Mouse (Mus musculus) adrenal gland, postnatal 10 days (tissue): ENCODE results near the gene Hist1h2ad. TPM values are rescaled to one million over a fixed set of nuclear protein-coding genes. Genes with fewer than 3 reads are reported as not detected.
A peak's percentile ranks its signal among the peaks of the same experiment; 100 is the strongest.
"Not testable (repeated sequence)": the region's sequence is repeated elsewhere in the genome, so short reads cannot be mapped to it uniquely, and the experiment has no call there.

Experiments
- DNase-seq: peaks from one replicate; pipeline ENCODE4 v3.0.0; 2021; ENCODE audit warnings: mixed read lengths
- total RNA-seq, 2 experiments: library from RNA; stranded (reverse); gene quantifications; 2 replicates each; pipeline ENCODE4 v1.2.3; 2021

The Hist1h2ad gene
- total RNA-seq, 2 experiments from 2014 or later = 47.4 to 49.2 TPM

GRCm38 (mm10) chr13:23541497-23541896, 32.7 kb upstream of the Hist1h2ad start:
- DNase-seq = no peak

- DNase-seq = not testable (repeated sequence)
These were observed 31.8 kb upstream of the Hist1h2ad start for GRCm38 (mm10) chr13:23542225-23542980.

GRCm38 (mm10) chr13:23542999-23543607, 31.1 kb upstream of the Hist1h2ad start, which contains the start of gene Hist1h2bh:
TSS of gene Hist1h2bh (minus strand) at chr13:23543392.
- DNase-seq = peak; percentile 77

- DNase-seq = peak; percentile 78
These were observed 30.0 kb upstream of the Hist1h2ad start, which contains the start of gene Hist1h3f for GRCm38 (mm10) chr13:23543965-23544786. TSS of gene Hist1h3f (plus strand) at chr13:23544052.

GRCm38 (mm10) chr13:23544787-23545120, 29.4 kb upstream of the Hist1h2ad start:
- not testable (repeated sequence) for DNase-seq

GRCm38 (mm10) chr13:23546694-23547093, 27.5 kb upstream of the Hist1h2ad start:
- DNase-seq = no peak

GRCm38 (mm10) chr13:23550761-23551145, 23.4 kb upstream of the Hist1h2ad start:
- DNase-seq = no peak

GRCm38 (mm10) chr13:23551146-23551834, 22.9 kb upstream of the Hist1h2ad start, which contains the start of gene Hist1h4f:
TSS of gene Hist1h4f (minus strand) at chr13:23551648.
- DNase-seq = peak; percentile 91

- no peak for DNase-seq
These were observed 22.0 kb upstream of the Hist1h2ad start for GRCm38 (mm10) chr13:23551931-23552914.

GRCm38 (mm10) chr13:23552962-23553361, 21.2 kb upstream of the Hist1h2ad start, which contains the start of gene Hist1h1d:
TSS of gene Hist1h1d (plus strand) at chr13:23553262.
- no peak for DNase-seq

- no peak for DNase-seq
These were observed 19.8 kb upstream of the Hist1h2ad start for GRCm38 (mm10) chr13:23554393-23554792.

- peak; percentile 84 for DNase-seq
These were observed 19.0 kb upstream of the Hist1h2ad start for GRCm38 (mm10) chr13:23554925-23555838.

GRCm38 (mm10) chr13:23555839-23556416, 18.3 kb upstream of the Hist1h2ad start:
- DNase-seq = peak; percentile 75

- no peak for DNase-seq
These were observed 17.3 kb upstream of the Hist1h2ad start for GRCm38 (mm10) chr13:23556906-23557305.

- DNase-seq = not testable (repeated sequence)
These were observed 13.5 kb upstream of the Hist1h2ad start for GRCm38 (mm10) chr13:23560699-23561098.

- DNase-seq = not testable (repeated sequence)
These were observed 12.7 kb upstream of the Hist1h2ad start for GRCm38 (mm10) chr13:23561531-23561882.

- DNase-seq = peak; percentile 94
These were observed 12.1 kb upstream of the Hist1h2ad start, which contains the start of gene Hist1h3e for GRCm38 (mm10) chr13:23561883-23562659. TSS of gene Hist1h3e (minus strand) at chr13:23562369.
